Mouse (Mus musculus): ENCODE measurements at regions not wholly inside any gene's neighbourhood (a gene's known extent, or its start where the extent isn't known, plus 50 kb on each side); places are given as distances from the start of the nearest gene placed in this dataset.
"Not testable (repeated sequence)": the region's sequence is repeated elsewhere in the genome, so short reads cannot be mapped to it uniquely, and the experiment has no call there.

DNA sequence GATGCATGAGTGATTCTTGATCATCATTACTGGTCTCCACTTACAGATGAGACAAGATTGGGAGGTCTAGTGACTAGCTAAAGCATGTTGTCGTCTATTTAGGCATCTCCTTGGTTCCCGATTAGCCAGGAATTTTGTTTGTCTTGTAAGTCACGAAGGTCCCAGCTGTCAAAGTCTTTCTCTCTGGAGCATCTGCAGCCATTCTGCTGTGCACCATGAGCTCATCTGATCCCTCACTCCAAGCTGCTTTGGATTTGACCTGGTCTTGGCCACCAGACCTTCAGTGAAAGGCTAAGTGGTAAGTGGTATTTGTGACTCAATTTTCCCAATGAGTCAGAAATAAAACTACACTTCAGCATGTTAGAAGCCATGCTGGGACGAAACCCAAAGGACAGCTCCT lies 53.3 kb upstream of the Creb5 start:
- no peak for DNase-seq (ENCODE audit: low spot score in 2 of 2)

GRCm38 (mm10) chr6:53232616-53233015 lies 54.5 kb upstream of the Creb5 start:
- no peak for DNase-seq (ENCODE audit: low spot score in 2 of 2)

GRCm38 (mm10) chr6:53229350-53229749 lies 57.7 kb upstream of the Creb5 start:
- no peak for DNase-seq (ENCODE audit: low spot score in 2 of 2)

DNA sequence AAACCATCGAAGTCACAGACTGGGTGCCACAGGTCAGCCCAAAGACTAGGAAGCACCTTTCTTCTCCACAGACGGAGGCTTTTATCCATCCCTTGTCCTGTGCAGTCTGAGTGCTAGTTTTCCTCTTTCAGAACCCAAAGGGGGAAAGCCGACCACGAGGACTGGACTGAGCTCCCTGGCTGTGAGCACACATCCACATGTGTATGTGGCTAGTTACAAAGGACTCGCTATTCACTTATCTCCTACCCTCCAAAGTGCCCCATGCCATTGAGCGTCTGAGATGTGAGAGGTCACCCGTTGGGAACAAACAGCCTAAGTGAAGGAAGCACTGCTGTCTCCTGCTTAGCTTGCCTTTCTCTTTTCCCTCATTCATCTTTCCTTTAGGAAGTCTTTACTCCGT lies 65.0 kb upstream of the Creb5 start:
- no peak for DNase-seq (ENCODE audit: low spot score in 2 of 2)

DNA sequence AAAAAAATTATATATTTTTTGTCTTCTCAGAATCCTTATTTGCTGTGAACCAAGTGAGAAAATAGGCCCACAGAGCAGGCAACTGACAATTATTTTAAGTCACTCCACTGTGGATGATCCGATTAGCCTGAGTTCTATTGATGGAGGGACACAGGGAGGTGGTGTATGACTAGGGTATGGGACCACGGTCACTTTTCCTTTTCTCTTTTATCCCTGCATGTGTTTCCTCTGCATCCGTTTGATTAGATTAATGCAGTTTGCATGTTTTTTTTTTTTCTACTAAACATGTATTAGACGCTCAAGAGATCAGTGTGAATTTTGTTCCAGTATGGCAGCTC lies 65.4 kb upstream of the Creb5 start:
- no peak for DNase-seq (ENCODE audit: low spot score in 2 of 2)

GRCm38 (mm10) chr6:53220784-53221667 lies 66.0 kb upstream of the Creb5 start:
- DNase-seq (ENCODE audit: low spot score in 2 of 2) = no peak

GRCm38 (mm10) chr6:53218871-53219286 lies 68.2 kb upstream of the Creb5 start:
- DNase-seq (ENCODE audit: low spot score in 2 of 2) = no peak

DNA sequence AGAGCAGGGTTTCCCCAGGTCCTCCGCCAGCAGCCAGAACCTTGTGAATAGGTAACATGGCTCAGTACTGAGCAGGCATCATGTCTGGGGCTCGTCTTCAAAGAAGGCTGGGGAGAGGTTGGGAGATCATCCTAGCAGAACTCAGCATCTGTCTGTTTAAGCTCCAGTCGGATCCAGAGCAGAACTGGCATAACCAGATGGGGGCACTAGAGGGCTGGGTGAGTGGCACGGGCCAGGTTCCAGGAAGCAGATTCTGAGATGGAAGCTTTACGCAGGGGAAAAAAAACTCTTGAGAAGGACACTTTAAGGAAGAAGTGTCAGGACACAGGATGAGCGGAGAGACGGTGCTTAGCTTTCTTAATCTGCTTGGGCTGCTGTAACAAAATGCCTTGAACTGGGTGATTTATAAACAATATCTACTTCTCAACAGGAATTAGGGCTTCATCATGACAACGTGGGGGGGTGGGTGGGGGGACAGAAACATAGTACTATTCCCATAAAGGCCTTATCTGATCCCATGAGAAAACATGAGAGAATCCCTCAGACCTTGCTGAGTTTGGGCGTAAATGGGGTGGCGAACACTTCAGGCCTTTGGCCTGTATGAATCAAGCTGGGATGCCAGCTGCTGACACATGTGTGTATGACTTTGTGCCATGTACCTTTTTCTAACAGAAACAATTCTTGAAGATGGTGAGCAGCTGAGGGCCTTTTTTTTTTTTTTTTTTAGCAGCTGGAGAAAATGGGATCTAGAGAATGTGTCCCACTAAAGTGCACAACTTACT lies 69.6 kb upstream of the Creb5 start:
- peak in 1 of 2 experiments; percentile 15 for DNase-seq (ENCODE audit: low spot score in 2 of 2)

DNA sequence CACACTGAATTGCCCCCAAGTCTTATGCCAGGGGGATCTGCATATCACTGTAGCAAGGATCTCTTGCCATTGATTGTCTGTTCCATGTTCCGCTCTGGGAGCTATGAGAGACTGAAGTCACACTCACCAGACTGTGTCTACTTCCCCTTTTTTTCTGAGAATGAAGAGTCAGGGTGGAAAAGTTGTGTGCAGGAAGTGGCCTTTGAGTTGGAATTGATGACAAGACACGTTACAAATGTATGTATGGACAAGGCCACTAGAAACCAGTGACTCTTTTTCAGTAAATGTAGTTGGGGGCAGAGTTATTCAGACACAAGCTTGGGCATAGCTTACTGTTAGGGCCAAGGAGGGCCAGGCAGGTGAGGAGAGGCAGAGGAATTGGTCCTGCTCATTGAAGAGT lies 70.4 kb upstream of the Creb5 start:
- DNase-seq (ENCODE audit: low spot score in 2 of 2) = no peak

DNA sequence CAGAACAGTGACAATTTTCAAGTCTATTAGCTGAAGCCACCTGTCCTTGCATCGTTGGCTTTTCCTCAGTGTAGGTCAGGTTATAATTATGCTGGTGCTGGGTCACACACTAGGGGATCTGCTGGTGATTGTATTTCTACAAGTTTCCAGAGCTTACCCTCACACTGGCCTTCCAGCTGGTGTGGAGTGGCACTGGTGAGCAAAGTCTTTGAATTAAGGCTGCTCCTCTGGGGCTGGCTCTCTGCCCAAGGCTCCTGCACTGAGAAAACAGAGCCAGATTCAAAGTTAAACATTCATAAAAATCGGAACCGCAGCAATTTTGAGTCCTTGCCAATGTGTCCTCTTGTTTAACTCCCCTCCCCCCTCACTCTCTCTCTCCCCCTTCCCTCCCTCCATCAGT lies 75.7 kb upstream of the Creb5 start:
- no peak for DNase-seq (ENCODE audit: low spot score in 2 of 2)

- DNase-seq (ENCODE audit: low spot score in 2 of 2) = no peak
Measured at GRCm38 (mm10) chr6:53209398-53209797, 77.7 kb upstream of the Creb5 start.

DNA sequence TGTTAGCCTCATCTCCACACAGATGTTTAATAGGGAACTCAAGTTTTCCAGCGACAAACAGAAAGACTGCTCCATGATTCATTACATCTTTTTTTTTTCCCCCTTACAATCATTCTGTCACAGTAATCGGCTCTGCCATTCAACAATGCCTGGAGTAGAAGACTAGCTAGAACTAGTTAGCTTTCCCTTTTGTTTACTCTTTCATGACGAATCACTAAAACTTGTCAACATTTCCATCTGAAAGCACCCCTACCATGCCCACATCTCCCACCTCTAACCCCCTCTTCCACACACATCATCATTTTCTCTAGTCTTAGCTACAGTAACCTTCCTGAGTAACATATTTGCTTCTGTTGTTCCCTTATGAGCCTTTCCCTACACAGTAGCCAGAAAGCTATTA lies 78.6 kb upstream of the Creb5 start:
- no peak for DNase-seq (ENCODE audit: low spot score in 2 of 2)

DNA sequence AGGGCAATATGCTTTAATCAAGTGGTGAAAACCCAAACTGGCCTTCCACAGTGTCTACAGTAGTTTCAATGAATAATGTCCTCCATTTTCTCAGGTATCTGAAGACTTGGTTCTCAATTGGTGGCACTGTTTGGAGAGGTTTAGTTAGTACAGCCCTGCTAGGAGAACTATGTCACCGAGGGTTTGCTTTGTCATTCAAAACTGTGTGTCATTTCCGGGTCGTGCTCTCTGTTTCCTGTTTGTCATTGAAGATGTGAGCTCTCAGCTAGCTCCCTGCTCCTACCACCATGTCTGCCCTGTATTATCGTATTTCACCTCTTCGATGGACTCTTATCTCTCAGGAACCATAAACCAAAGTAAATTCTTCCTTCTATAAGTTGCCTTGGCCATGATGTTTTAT lies 79.3 kb upstream of the Creb5 start:
- DNase-seq (ENCODE audit: low spot score in 2 of 2) = no peak

- DNase-seq (ENCODE audit: low spot score in 2 of 2) = no peak
Measured at GRCm38 (mm10) chr6:53207361-53207760, 79.7 kb upstream of the Creb5 start.

GRCm38 (mm10) chr6:53201281-53201956 lies 85.7 kb upstream of the Creb5 start:
- DNase-seq (ENCODE audit: low spot score in 2 of 2) = no peak

DNA sequence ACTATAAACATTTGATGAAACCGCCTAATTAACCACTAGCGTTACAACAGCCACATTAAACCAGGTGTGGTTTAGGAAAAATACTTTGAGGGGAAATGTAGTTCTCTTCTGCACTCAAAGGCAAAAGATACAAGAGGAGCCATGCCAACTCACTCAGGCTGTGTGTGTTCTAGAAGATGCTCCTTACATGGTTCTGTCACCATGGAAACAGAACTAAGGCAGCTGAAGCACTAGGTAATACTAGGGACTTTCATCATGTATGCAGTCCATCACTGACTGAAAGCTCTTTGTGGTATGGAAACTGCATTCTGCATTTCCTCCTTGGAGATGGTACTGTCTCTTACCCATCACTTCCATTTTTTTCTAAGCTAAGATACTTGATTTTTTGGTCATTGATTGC lies 87.6 kb upstream of the Creb5 start:
- DNase-seq (ENCODE audit: low spot score in 2 of 2) = no peak

- not testable (repeated sequence) for DNase-seq (ENCODE audit: low spot score in 2 of 2)
Measured at GRCm38 (mm10) chr6:53182131-53182530, 104.9 kb upstream of the Creb5 start.

DNA sequence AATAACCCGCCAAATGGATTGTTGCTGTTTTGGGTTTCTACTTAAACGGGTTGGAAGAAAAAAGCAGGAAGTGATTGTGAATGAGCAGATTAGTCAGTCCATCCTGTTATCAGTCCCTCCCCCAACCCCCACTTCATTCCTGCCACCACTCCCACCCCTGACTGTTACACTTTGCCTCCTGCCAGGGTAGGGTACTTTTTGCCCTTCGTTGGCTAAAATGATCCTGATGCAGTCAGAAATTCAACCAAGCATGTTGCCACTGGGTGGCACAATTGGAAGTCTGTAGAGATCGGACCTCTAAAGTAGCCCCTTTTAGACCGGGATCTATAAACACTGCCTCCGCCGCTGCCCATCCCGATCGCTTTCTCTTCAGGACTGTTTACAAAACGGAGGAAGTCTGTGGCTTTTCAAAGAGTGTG lies 96.0 kb upstream of the Jazf1 start:
- DNase-seq (ENCODE audit: low spot score in 2 of 2) = no peak

- no peak for DNase-seq (ENCODE audit: low spot score in 2 of 2)
Measured at GRCm38 (mm10) chr6:53163091-53163490, 94.7 kb upstream of the Jazf1 start.

DNA sequence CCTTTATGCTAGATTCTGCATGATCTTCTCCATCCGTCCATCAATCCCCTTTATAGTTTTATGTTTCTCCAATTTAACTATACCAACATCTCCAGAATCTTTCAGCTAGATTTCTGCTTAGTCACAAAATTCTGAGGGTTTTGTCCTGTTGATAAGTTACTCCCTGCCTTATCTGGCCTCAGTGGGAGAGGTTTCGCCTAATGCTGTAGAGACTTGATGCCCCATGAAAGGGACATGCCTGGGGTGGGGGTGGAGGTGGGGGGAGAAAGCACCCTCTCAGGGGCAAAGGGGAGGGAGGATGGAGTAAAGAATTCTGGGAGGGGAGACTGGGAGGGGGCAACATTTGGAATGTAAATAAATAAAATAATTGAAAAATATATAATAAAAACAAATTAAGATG lies 93.2 kb upstream of the Jazf1 start:
- DNase-seq (ENCODE audit: low spot score in 2 of 2) = no peak

DNA sequence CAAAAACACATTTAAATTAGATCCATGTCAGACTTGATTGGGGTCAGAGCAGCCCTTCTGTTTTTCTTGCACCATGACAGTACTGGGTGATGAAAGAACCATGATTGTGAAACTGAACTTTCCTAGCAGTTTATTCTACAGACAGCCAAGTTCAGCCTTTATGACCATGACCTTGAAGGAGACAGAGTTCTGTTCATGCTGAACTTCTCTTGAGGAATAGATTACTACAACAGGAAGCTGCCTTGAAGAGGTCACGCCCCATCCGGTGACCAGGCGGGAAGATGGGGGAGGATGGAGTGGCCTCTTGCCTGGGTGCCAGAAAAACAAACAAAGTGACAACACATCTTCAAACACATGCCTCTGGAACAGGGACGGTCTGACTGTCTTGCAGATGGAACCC lies 86.2 kb upstream of the Jazf1 start:
- no peak for DNase-seq (ENCODE audit: low spot score in 2 of 2)

DNA sequence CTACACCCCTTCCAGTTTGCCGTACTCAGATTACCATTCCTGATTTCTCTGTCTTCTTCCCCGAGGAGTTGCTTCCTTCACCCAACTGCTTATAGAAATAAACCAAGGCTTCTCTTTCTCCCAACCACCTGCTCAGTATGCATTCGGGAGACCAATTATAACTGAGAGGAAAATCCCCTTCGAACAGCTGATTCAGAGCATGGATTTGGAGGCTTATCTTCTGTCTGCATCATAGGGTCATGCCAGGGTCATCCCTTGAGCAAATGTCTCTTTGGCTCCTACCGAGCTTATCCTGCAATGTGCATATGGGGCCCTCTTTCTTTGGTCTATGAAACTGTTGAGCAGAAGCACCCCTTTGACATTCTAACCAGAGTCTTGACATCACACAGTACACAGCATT lies 79.0 kb upstream of the Jazf1 start:
- no peak for DNase-seq (ENCODE audit: low spot score in 2 of 2)
